Mouse (Mus musculus): Measurements from ENCODE around the gene Sort1.

Gene Sort1

DNA sequence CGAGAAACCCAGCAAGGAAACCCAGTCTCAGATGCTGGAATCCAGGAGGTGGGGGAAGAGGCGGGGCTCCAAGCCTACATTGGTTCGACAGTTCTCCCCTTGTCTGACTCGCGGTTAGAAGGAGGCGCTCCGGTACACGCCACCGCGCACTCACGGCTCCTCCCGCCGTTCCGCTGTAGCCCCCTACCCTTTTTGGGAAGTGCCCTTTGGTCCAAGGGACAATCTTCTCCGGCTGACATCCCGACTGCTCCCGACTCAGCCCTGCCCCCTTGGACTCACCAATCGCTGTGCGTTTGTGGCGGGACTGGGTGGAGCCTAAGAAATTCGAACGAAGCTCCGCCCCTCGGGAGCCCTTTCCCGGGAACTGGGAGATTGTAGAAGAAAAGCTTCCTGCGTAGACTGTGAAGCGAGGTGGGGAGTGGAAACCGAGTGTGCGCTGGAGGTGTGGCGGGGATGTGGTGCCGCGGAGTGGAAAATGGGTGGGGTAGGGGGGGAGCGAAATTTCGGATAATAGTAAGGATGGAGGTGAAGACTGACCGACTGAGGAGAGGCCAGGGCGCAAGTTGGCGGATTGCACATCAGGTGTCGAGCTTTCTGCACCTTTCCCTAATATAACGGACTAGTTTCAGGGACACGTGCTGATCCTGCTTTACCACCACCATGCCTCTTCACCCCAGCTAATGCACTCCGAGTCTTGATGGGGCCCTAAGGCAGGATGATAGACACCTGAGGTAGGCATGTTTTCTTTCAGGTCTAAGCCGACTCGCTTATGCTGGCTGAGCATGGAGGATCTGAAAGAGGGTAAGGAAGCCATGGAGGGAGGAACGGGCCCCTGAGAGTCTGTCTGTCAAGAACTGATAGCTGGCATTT lies 99.8 kb downstream of the Sort1 start, which contains the start of gene Psrc1:
Gene Psrc1, plus strand, starts transcription at position 355 of the 870 bp plus-strand sequence.
- peak; percentile 92 for DNase-seq (ENCODE audit: low spot score)

DNA sequence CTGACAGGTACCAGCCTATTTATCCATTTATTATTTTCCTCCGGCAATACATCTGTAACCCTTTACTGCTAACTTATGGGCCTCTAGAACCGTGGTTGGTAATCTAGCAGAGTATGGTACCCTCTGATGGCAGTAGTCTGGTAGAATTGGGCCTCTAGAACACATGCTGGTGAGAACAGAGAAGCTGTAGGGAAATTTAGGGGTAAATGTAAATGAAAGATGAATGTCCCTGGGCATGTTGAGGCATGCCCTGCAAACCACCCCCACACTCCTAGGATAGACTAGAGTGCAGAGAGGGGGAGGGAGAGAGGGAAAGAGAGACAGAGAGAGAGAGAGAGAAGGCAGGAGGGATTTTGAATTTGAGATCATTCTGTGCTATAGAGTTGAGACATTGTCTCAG lies 100.5 kb downstream of the Sort1 start:
- no peak for DNase-seq (ENCODE audit: low spot score)

DNA sequence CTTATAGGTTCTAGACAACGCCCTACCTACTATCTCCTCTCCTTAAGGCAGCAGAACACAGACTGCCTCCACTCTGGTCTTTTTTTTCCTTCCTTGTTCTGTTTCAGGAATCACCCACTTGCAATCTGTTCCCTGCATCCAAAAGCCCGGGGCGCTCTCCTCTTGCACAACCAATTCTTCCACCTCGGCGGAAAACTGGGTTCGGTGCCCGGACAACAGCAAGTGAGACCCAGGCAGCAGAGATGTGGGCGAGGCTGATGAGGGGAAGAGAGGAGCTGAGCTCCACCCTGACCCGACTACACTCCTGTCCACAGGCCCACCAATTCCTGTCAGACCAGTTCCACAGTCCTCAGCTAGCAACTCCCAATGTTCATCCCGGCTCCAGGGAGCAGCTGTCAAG lies 102.3 kb downstream of the Sort1 start:
- DNase-seq (ENCODE audit: low spot score) = no peak

DNA sequence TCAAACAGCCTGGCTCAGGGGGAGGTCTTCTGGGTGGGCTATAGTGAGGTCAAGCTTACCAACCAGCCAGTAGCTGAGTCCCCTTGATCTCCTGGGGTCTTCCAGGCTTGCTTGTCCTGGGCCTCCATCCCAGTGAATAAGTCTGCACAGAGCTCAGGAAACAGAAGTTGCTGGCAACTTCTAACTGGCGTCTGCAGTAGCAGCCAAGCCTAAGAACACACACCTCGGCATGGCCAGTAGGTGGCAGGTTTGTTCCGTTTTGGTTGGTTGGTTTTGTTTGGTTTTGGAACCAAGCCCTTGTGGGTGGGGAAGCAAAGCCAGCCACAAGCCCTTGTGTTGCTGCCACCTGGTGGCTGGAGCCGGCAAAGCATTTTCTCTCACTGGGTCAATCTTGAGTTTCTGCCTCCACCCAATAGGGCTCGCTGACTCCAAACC lies 105.2 kb downstream of the Sort1 start:
- peak; percentile 100 for DNase-seq (ENCODE audit: low spot score)

DNA sequence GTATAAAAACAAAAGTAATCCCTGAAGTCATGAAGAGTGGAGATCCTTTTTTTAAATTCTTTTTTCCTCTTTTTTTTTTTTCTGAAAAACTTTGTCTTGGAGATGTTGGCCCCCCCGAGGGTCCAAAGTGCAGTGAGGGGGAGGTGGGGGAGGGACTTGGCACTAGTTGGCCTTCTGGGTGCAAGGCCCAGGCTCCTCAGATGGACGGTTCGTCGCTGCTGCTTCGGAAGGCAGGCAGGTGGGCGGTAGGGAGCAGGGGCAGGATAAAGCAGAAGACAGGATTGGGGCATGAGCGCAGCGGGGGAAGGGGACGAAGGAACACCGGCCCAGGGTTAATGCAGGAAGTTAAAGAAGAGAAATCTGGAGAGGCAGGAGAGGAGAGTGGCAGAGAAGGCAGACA lies 108.4 kb downstream of the Sort1 start:
- no peak for DNase-seq (ENCODE audit: low spot score)

DNA sequence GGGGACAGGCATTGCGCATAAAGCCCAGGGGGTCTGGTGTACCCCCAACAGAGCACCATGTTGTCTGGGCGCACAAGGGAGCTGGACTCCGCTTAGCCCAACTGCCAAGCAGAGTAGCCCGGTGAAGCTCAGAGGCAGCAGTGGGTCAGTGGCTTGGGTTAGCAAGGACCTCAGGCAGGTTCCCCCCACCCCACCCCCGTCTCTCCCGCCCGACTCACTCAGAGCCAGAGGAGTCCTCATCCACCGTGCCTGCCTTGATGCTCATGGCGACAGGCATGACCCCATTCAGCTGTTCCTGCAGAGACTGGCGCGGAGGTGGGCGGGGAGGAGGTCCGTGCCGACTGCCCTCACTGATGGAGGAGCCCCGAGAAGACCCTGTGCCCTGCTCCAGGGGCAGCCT lies 108.9 kb downstream of the Sort1 start:
- DNase-seq (ENCODE audit: low spot score) = no peak

DNA sequence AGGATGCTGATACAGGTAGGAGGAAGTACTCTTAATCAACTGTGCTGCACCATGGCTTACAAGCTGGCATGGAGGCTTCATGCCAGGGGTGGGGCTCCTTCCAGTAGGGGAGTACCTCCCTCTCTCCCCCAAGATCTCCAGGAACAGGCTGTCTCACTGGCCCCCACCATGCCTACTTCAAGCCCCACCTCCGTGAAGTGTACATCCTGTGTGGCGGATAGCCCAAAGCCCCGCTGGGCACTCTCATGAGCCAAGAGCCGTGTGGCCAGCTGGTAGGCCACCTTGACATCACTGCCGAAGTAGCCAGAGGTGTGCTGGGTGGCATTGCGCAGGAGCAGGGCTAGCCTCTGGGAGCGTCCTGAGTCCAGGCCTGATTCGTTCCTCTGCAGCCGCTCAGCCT lies 114.4 kb downstream of the Sort1 start:
- DNase-seq (ENCODE audit: low spot score) = no peak

DNA sequence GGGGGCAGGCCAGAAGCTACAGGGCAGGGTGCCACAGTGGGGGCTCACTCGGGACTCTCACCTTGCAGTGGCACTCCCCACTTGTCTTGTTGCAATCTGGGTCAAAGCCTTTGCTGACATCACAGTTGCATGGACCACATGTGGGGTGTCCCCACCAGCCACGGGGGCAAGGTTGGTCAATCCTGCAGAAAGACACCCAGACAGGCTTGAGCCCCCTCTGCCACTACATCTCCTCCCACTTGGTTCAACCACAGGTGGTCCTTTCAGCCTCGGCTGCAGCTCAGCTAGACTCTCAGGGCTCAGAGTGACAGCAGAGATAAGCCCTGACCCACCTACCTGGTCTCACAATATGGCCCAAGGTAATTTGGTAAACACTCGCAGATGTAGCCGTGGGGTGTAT lies 116.6 kb downstream of the Sort1 start:
- DNase-seq (ENCODE audit: low spot score) = no peak

DNA sequence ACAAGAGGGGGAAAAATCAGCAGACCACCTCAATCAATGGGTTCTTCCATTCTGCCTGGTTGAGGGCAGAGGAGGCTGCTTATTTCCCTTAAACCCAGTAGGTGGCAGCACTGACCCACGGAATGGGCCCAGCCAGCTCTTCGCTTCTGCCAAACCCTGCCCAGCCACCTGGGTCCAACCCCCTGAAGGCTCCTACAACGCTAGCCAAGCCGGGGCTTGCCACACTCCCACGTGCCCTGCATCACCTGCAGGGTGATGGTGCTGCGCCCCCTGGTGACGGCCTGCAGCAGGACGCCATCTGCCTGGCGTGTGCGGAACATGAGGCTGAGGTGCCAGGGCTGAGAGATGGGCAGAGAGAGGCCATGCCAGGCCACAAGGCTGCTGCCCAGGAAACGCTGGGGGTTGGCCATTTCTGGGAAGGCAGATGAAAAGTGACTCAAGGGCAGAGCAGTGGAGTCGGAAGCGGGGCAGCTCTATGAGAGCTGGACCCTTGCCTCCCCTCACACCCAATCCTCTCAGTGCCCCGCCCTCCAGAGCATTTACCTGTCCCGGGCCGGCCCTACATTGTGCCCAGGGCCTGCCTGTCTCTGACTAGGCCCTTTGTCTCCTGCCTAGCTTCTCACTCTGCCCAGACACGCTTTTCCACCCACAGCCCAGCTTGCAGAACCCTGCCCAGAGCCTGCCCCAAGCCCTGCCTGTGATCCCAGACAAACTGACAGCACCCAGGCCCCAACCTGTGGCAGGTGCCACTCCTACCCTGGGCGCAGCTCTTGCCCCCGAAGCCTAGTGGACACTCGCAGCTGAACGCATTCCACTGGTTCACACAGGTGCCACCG lies 118.0 kb downstream of the Sort1 start:
- peak; percentile 95 for DNase-seq (ENCODE audit: low spot score)

DNA sequence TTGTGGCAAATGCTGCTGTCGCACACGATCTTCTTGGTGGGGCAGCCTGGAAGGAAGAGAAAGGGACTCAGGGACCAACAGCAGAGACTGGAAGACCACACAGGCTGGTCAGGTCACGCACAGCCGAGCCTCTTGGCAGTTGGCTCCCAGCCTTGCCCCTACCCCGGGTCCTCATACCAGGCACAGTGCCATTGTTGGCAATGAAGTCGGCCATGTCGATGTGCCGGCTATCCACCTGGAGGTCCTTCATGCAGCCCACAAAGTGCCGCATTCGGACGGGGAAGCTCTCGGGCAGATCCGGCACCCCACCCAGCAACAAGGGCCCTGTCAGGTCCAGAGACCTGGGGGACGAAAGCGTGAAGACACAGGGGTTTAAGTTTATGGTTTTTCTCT lies 118.6 kb downstream of the Sort1 start:
- DNase-seq (ENCODE audit: low spot score) = no peak

DNA sequence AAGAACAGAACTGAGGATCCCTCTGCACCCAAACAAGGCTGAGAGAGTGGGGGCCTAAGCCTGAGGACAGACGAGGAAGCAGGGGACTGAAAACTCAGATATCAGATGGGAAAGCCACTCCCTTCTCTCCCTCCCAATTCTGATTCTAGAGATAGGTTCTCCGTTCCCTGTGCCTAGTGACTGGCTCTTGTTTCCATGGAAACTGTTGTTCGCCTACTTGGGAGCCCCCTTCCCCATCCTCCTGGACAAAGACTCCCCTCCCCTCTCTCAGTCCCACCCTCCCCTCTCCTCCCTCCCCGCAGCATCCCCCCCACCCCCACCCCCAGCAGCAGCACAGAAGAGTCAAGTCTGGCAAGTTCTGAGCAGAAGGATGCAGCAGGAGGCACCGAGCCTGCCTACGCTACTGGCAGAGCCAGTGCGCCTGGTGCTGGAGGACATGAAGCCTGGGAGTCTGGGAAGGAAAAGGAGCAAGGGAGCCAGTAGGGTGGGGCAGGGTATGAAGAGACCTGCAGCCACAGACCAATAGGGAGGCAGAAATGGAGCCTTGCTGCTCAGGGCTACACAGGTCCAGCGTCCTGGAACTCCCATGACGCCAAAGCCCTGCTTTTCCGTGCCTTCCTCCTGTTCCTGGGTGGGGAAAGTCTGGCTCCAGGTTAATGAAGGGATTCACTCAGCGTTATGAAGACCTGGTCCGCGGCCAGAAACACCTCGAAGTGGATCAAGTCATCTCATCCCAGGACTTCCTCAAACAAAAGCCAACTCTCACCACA lies 121.8 kb downstream of the Sort1 start:
- peak; percentile 37 for DNase-seq (ENCODE audit: low spot score)

DNA sequence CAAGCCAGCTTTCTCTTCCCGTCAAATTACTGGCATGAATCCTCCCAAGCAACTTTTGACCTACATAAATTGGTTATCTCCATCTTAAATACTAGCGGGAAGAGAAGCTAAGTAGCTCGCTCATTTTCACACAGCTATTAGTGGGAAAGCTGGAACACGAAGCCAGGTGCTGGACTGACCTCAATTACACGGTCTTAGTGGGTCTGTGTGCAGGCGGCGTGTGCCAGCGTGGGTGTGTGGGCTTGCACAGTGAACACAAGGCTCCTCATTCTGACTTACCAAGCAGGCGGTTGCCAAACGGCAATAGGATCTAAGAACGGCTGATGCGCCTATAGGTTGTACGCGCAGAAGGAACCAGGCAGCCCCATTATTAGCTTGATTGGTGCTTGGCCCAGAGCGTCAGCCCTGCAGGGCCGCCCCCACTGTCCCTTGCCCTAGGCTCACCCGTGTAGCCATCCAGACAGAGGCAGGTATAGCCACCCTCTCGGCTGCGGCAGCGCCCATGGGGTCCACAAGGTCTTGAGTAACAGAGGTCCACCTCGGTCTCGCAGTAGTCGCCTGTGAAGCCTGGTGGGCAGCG lies 122.5 kb downstream of the Sort1 start:
- no peak for DNase-seq (ENCODE audit: low spot score)

DNA sequence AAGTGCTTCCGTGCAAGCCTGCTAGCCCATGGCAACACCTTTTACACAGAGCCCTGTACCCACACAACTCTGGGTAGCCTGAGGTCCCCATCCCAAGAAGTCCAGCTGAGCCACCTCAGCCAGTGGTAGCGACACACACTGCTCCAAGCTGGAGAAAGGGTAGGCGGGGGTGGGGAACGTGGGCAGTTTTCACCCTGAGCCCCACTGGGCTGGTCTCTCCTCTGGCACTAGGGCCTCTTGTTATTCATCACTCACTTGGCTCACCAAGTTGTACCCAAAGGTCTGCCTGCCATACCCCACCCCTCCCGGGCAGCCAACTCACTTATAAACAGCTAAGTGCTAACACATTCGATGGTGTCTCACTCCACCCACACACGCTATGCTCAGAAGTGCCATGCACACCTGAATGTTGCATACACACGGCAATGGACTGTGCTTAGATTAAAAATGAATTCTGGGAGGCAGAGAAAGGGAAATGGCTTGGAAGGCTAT lies 124.7 kb downstream of the Sort1 start:
- no peak for DNase-seq (ENCODE audit: low spot score)

DNA sequence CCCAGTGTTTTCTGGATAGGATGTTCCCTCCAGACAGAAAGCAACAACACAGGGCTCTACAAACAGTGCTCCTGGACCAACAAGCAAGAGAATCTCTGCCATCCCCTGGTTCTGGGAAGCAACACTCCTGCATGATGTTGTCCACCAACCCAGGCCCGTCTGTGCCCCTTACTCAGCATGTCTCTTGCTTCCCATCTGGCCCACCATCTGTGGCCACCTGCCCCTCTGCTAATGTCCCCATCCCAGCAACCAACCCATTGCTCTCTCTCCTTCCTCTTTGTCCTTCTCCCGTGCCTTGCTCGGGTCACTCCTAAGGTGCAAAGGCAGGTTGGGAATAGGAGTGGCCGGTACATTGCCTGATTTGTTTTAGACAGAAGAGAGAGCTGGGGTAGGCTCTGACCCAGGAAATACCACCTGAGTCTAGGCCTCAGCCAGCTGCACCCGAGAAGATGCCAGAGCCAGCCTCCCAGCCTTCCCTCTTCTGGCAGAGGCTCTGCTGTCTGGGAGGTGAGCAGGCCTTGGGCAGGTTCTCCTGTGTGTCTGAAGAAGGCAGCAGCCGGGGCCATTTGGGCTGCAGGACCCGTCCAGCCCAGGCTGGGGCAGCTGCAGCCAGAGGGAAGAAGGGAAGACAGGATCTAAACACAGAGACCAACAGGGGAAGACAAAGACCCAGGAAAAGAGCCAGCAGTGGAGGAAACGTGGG lies 125.9 kb downstream of the Sort1 start:
- DNase-seq (ENCODE audit: low spot score) = peak; percentile 32

DNA sequence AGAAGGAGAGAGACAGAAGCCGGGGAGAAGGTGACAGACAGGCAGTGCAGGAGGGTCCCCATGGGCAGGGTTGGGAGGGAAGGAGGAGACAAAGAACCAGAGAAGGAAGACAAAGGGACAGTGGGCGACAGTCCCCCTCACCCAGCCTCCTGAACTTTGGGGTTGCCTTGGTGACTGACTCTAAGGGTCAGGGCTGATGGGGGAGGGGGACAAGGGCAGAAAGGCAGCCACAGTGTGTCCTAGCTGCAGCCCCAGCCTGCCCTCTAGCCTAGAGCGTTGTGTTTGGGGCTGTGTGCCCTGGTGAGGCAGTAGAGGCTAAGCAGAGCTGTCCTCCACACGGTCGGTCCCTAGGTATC lies 126.5 kb downstream of the Sort1 start:
- peak; percentile 64 for DNase-seq (ENCODE audit: low spot score)

Data from retina, embryonic 14.5 days (tissue).